Mouse (Mus musculus) C2C12 (cell line): ENCODE results near the gene Pdgfc.

Experiments
- CTCF ChIP-seq: IDR thresholded peaks from one replicate; pipeline ENCODE4 v1.5.1; 2011; ENCODE audit not compliant: control insufficient read depth, insufficient read depth, insufficient read length
- FOSL1 ChIP-seq: IDR thresholded peaks from one replicate; pipeline ENCODE4 v1.8.0; 2011; ENCODE audit warnings: mild to moderate bottlenecking, low read length; ENCODE audit not compliant: poor library complexity, insufficient read depth, severe bottlenecking
- MAX ChIP-seq: IDR thresholded peaks from one replicate; pipeline ENCODE4 v1.6.1; 2011; ENCODE audit warnings: mild to moderate bottlenecking, control low read depth
- MYOD1 ChIP-seq: IDR thresholded peaks from one replicate; pipeline ENCODE4 v1.6.1; 2011; ENCODE audit warnings: low read depth; ENCODE audit not compliant: control insufficient read depth, insufficient read length
- MYOG ChIP-seq: IDR thresholded peaks from one replicate; pipeline ENCODE4 v1.6.1; 2011; ENCODE audit not compliant: control insufficient read depth, insufficient read length; ENCODE audit errors: extremely low read depth
- USF1 ChIP-seq: IDR thresholded peaks from one replicate; pipeline ENCODE4 v1.6.1; 2011; ENCODE audit warnings: low read depth, mild to moderate bottlenecking, control low read depth, moderate library complexity

- TF ChIP-seq CTCF (no peak), USF1 (no peak), MAX (no peak), FOSL1 (no peak), MYOG (no peak), MYOD1 (no peak)
Measured at GRCm38 (mm10) chr3:81102877-81103420, 66.7 kb downstream of the Pdgfc start.
